Comparison of ENCODE assay signal across 18 mouse cellular contexts in the genomic region with DNA sequence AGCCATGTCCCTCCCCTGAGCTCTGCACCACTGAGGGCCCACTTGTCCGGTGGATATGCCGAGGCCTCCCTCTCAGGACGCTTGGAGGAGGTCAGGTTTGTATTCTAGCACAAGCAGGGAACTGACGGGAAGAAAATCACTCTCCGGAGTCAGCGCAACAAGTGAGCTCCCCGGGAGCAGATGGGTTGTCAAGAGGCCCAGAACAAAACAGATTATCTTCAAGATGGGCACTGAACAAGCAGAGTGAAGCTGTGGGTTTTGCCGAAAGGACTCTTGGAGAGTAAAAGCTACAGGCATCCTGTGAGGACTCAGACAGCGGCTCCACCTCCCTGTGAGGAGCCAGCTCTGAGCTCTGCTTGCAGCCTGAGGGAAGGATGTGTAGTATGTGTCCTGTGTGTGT. TPM values are rescaled to one million over a fixed set of nuclear protein-coding genes. Genes with fewer than 3 reads are reported as not detected.
"Had no signal": no experiment of that assay in that cellular context is flagged by ENCODE, and none has a peak within 500 bp of the region (broad histone marks: within the 10 kb centered on the region; RNA-seq: fewer than 3 reads in every experiment).

No protein-coding gene starts in this region.

- H3K9me3 ChIP-seq: limb, embryonic 10.5 days; liver, embryonic 15.5 days; megakaryocyte, embryonic 14.5 days; midbrain, embryonic 15.5 days; neural tube, embryonic 12.5 days had no signal

- H3K36me3 ChIP-seq: limb, embryonic 10.5 days; liver, embryonic 15.5 days; midbrain, embryonic 15.5 days; neural tube, embryonic 12.5 days had no signal

- H3K4me1 ChIP-seq: limb, embryonic 10.5 days; liver, embryonic 15.5 days; megakaryocyte, embryonic 14.5 days; midbrain, embryonic 15.5 days; neural tube, embryonic 12.5 days had no signal

- ATAC-seq: midbrain, embryonic 15.5 days had no signal

- H3K4me2 ChIP-seq: liver, embryonic 11.5 days; liver, embryonic 15.5 days; lung, embryonic 14.5 days; midbrain, embryonic 11.5 days; midbrain, embryonic 15.5 days; neural tube, embryonic 12.5 days had no signal

- H3K9ac ChIP-seq: liver, embryonic 15.5 days; lung, embryonic 14.5 days; midbrain, embryonic 15.5 days; neural tube, embryonic 12.5 days had no signal

- H3K27me3 ChIP-seq: midbrain, embryonic 15.5 days; neural tube, embryonic 12.5 days had no signal

- H3K27ac ChIP-seq: kidney, postnatal 0 days; left cerebral cortex, adult 2 months; limb, embryonic 10.5 days; liver, embryonic 15.5 days; midbrain, embryonic 15.5 days; neural tube, embryonic 12.5 days; stomach, postnatal 0 days had no signal

- DNase-seq: kidney, adult 9 months; kidney, postnatal 36 days; lung, embryonic 14.5 days; lung, postnatal 10 days; lung, postnatal 4 days; thymus, postnatal 14 days had no signal

- H3K4me3 ChIP-seq: left cerebral cortex, adult 2 months; limb, embryonic 10.5 days; liver, embryonic 15.5 days; megakaryocyte, embryonic 14.5 days; midbrain, embryonic 15.5 days; neural tube, embryonic 12.5 days had no signal

RNA-seq across cellular contexts. Expression of gene Atp2b2, which starts 20.3 kb away (rescaled TPM):
- total RNA-seq: monocyte, adult 5-6 weeks; neutrophil, adult 5-6 weeks had no signal
